Mouse (Mus musculus): ENCODE results near the gene Acy3. TPM values are rescaled to one million over a fixed set of nuclear protein-coding genes. Genes with fewer than 3 reads are reported as not detected.

Gene Acy3
- polyA plus RNA-seq, 2 experiments = 9.1 to 10.8 TPM

DNA sequence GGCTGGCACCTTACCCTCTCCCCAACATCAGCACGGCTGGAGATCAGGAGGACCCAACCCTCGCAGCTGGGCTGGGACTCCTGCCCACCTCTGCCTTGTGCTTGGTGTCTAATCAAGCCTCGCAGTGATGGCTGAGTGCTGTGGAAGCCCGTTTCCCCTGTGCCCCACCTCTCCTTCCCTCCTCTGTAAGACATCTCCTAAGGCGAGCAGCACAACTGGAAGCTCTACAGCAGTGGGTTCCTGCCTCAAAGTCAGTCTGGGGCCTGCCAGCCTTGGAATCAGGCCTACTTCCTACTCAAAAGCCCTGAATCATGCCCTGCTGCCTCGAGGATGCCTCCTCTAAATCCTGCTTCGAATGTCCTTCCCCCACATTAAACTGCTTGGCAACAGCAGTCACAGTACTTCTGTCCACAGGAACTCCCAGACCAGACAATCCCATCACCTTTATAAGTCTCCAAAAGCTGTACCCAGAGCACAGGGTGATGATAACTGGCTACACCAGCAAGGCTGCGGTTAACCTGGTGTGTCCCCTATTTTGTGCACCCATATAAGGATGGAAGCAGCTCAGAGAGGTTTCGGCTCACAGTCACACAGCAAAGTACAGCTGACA lies 12.9 kb downstream of the Acy3 start:
- Histone ChIP-seq H3K27ac (no peak overlapping the region), H3K4me3 (ENCODE audit: insufficient read depth in 1 of 2, low read depth in 2 of 2, low read length in 2 of 2) (no peak overlapping the region; a peak in 2 of 4 replicates), H3K9ac (replicated peaks) (no peak overlapping the region; the same call in 1 of the 2 replicates), H3K9me3 (ENCODE audit: control insufficient read depth, low read length) (no peaks in the 10 kb centered on the region), H3K27me3 (ENCODE audit: control insufficient read depth, insufficient read depth, low read length) (no peaks in the 10 kb centered on the region), H3K36me3 (replicated peaks; ENCODE audit: control insufficient read depth, insufficient read depth, low read depth) (no peaks in the 10 kb centered on the region), H3K4me2 (ENCODE audit: low read depth) (peak overlapping the region; percentile 72), H3K4me1 (replicated peaks; ENCODE audit: control insufficient read depth in 2 of 2, insufficient read depth in 2 of 2, low read length in 1 of 2) (peaks cover 2 to 10% of the 10 kb centered on the region in 2 experiments; a peak in 2 of 4 replicates)
- 61% methylated on average over 9 of the region's 9 CpGs for WGBS (ENCODE audit: insufficient replicate concordance)
- no peak for TF ChIP-seq CTCF (IDR thresholded peaks at IDR 0.05; ENCODE audit: low read depth)
- no peak for TF ChIP-seq EP300 (IDR thresholded peaks at IDR 0.05; ENCODE audit: low read depth)
- no peak for DNase-seq (ENCODE audit: low read depth in 3 of 3, low spot score in 3 of 3)
- ATAC-seq (ENCODE audit: insufficient read depth) = no peak

DNA sequence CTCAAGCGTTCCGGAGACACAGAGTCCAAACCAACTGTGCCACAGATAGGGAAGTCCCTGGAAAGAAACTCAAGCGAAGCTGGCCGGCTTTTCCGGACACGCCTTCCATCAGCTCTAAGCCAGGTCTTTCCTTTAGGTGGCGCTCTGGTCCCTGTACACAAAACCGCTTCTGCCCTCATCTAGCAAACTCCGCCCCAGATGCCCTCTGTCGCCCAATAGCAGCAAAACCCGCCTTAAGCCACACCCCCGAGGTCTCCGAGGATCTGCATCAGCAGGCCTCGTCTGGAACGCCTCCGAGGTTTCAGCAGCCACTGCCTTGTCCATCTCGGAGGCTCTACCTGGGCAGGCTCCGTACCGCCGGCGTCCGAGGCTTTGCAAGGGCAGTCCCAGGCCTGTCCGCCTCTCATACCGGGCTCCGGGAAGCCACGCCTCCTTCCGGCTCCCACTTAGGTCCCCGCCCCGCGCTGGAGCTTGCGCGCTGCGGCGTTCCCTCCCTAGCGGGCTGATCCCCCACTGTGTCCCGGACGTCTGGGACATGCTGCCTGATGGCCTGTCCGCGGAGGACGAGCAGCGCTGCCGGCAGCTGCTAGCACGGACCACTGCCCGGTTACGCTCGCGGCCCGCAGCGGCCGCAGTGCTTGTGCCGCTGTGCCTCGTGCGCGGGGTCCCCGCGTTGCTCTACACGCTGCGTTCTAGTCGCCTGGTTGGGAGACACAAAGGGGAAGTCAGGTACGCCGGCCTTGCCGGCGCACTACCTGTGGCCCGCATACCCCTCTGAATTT lies 13.9 kb downstream of the Acy3 start, which contains the start of the genes Nudt8 and Gm49405:
Gene Nudt8 (plus strand): TSS at position 462 of the 782 bp plus-strand sequence.
Gene Gm49405 (plus strand): TSS at position 508 of the 782 bp plus-strand sequence.
- DNase-seq (ENCODE audit: low read depth in 3 of 3, low spot score in 3 of 3) (peak; percentile 95 to 96 (median 96)), ATAC-seq (ENCODE audit: insufficient read depth) (peak; percentile 90)
- H3K4me3 ChIP-seq (ENCODE audit: insufficient read depth in 1 of 2, low read depth in 2 of 2, low read length in 2 of 2) = peak within 1 kb of the TSS; percentile 70 to 75
- H3K36me3 ChIP-seq (replicated peaks; ENCODE audit: control insufficient read depth, insufficient read depth, low read depth) = no peaks in the 10 kb centered on the region
- under 1% methylated on average over 64 of the region's 64 CpGs for WGBS (ENCODE audit: insufficient replicate concordance)
- H3K9me3 ChIP-seq (ENCODE audit: control insufficient read depth, low read length) = no peaks in the 10 kb centered on the region
- H3K9ac ChIP-seq (replicated peaks) = peak within 1 kb of the TSS; percentile 77
- peak within 1 kb of the TSS; percentile 82 for H3K27ac ChIP-seq
- peak within 1 kb of the TSS; percentile 72 for H3K4me2 ChIP-seq (ENCODE audit: low read depth)
- H3K27me3 ChIP-seq (ENCODE audit: control insufficient read depth, insufficient read depth, low read length) = no peaks in the 10 kb centered on the region
- H3K4me1 ChIP-seq (replicated peaks; ENCODE audit: control insufficient read depth in 2 of 2, insufficient read depth in 2 of 2, low read length in 1 of 2) = peaks cover 2 to 10% of the 10 kb centered on the region in 2 experiments; a peak in 2 of 4 replicates
- no peak for TF ChIP-seq EP300 (IDR thresholded peaks at IDR 0.05; ENCODE audit: low read depth)
- TF ChIP-seq CTCF (IDR thresholded peaks at IDR 0.05; ENCODE audit: low read depth) = peak; percentile 92

DNA sequence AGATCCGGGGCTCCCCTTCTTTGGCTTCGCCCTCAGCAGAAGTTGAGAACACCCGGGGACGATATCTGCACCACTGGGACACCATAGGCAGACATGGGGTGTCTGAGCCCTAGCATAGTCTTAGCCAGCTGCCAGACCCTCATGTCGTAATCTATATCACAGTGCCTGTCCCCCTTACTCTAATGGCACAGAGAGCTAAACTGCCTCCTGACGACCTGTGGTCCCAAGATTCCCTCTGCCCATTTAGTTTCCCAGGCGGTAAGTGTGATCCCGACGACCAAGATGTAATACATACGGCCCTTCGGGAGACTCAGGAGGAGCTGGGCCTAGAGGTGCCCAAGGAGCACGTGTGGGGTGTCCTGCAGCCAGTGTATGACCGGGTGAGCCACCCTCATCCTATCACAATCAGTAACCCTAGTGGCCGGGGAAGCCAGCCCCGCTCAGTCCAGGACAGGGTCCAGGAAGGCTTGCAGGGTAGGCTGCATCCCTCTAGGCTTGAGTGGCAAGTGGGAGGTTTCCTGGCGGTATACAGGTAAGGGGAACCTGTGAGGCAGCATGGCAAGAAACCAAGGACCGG lies 14.7 kb downstream of the Acy3 start:
- TF ChIP-seq EP300 (IDR thresholded peaks at IDR 0.05; ENCODE audit: low read depth) = no peak
- TF ChIP-seq CTCF (IDR thresholded peaks at IDR 0.05; ENCODE audit: low read depth) = no peak
- ATAC-seq (ENCODE audit: insufficient read depth) (peak; percentile 15; the same call in 1 of the 2 replicates), DNase-seq (ENCODE audit: low read depth in 3 of 3, low spot score in 3 of 3) (no peak)
- Histone ChIP-seq H3K4me2 (ENCODE audit: low read depth) (peak overlapping the region; percentile 72), H3K9ac (replicated peaks) (peak overlapping the region; percentile 77), H3K4me1 (replicated peaks; ENCODE audit: control insufficient read depth in 2 of 2, insufficient read depth in 2 of 2, low read length in 1 of 2) (peaks cover 2 to 10% of the 10 kb centered on the region in 2 experiments; a peak in 2 of 4 replicates), H3K4me3 (ENCODE audit: insufficient read depth in 1 of 2, low read depth in 2 of 2, low read length in 2 of 2) (peak overlapping the region; percentile 70 to 75), H3K27ac (peak overlapping the region; percentile 82), H3K9me3 (ENCODE audit: control insufficient read depth, low read length) (no peaks in the 10 kb centered on the region), H3K36me3 (replicated peaks; ENCODE audit: control insufficient read depth, insufficient read depth, low read depth) (peaks cover 2% of the 10 kb centered on the region; the same call in 1 of the 2 replicates), H3K27me3 (ENCODE audit: control insufficient read depth, insufficient read depth, low read length) (no peaks in the 10 kb centered on the region)
- 24% methylated on average over 17 of the region's 17 CpGs for WGBS (ENCODE audit: insufficient replicate concordance)

DNA sequence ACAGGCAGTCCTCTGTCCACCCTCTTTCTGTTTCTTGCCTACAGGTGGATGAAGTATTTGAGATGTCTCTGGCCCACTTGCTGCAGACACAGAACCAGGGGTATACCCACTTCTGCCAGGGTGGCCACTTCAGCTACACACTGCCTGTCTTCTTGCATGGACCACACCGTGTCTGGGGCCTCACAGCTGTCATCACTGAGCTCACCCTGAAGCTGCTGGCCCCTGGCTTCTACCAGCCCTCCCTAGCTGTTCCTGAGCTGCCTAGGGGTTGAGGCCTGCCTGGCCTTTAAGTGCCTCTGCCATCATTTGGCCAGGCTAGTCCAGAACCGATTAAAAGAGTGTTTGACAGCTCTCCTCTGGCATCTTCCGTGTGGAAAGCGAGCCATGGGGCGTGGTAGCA lies 15.4 kb downstream of the Acy3 start:
- Histone ChIP-seq H3K4me2 (ENCODE audit: low read depth) (no peak overlapping the region), H3K27ac (no peak overlapping the region), H3K9me3 (ENCODE audit: control insufficient read depth, low read length) (no peaks in the 10 kb centered on the region), H3K4me3 (ENCODE audit: insufficient read depth in 1 of 2, low read depth in 2 of 2, low read length in 2 of 2) (no peak overlapping the region), H3K4me1 (replicated peaks; ENCODE audit: control insufficient read depth in 2 of 2, insufficient read depth in 2 of 2, low read length in 1 of 2) (peaks cover 2 to 10% of the 10 kb centered on the region in 2 experiments; a peak in 2 of 4 replicates), H3K9ac (replicated peaks) (no peak overlapping the region), H3K36me3 (replicated peaks; ENCODE audit: control insufficient read depth, insufficient read depth, low read depth) (peaks cover 3% of the 10 kb centered on the region), H3K27me3 (ENCODE audit: control insufficient read depth, insufficient read depth, low read length) (no peaks in the 10 kb centered on the region)
- ATAC-seq (ENCODE audit: insufficient read depth) (no peak), DNase-seq (ENCODE audit: low read depth in 3 of 3, low spot score in 3 of 3) (no peak)
- TF ChIP-seq EP300 (IDR thresholded peaks at IDR 0.05; ENCODE audit: low read depth) = no peak
- TF ChIP-seq CTCF (IDR thresholded peaks at IDR 0.05; ENCODE audit: low read depth) = no peak
- 80% methylated on average over 5 of the region's 5 CpGs for WGBS (ENCODE audit: insufficient replicate concordance)

All from liver, embryonic 14.5 days (tissue).